In genomic region chr3:51559594-51560450, GRCm38 (mm10) we compare ENCODE assay signal across 8 mouse cellular contexts. TPM values are rescaled to one million over a fixed set of nuclear protein-coding genes. Genes with fewer than 3 reads are reported as not detected.
DNase-seq lines count a peak whose midpoint lies in the region; ATAC-seq lines count a peak whose summit lies in the region.

No protein-coding gene starts in this region.

- peak overlapping the region; percentile 96 for H3K27ac ChIP-seq in hindbrain, embryonic 12.5 days

- H3K27me3 ChIP-seq in hindbrain, embryonic 12.5 days, result no peaks in the 10 kb centered on the region; the same call in 1 of the 2 replicates

- H3K4me3 ChIP-seq in hindbrain, embryonic 12.5 days, result peak overlapping the region; percentile 88

- H3K4me1 ChIP-seq in hindbrain, embryonic 12.5 days, result peaks cover 27% of the 10 kb centered on the region

- under 1% methylated on average over 68 of the region's 80 CpGs for WGBS in hindbrain, embryonic 12.5 days

- peak; percentile 88 for DNase-seq in NIH3T3 (ENCODE audit: low read depth)
- peak; percentile 89 for DNase-seq in cerebellum, adult 9-11 months
- DNase-seq in frontal cortex, postnatal 10 days (ENCODE audit: low spot score in 2 of 2), result peak; percentile 74 to 79
- peak; percentile 51 for DNase-seq in left cerebral cortex, adult 11 months (ENCODE audit: low spot score)
- DNase-seq in lung, postnatal 4 days, result peak; percentile 89 to 91
- peak; percentile 82 for DNase-seq in right cerebral cortex, adult 18-20 months
- DNase-seq in urinary bladder, postnatal 10 days (ENCODE audit: low spot score), result peak; percentile 50

- H3K9me3 ChIP-seq in hindbrain, embryonic 12.5 days (replicated peaks), result no peaks in the 10 kb centered on the region

- H3K4me2 ChIP-seq in hindbrain, embryonic 12.5 days (replicated peaks), result peak overlapping the region; percentile 96

- peak overlapping the region; percentile 98 for H3K9ac ChIP-seq in hindbrain, embryonic 12.5 days

- peak; percentile 74 for ATAC-seq in hindbrain, embryonic 12.5 days (ENCODE audit: low FRiP score)

- H3K36me3 ChIP-seq in hindbrain, embryonic 12.5 days, result no peaks in the 10 kb centered on the region

RNA-seq across cellular contexts. Expression of gene Setd7, which starts 0.9 kb away (rescaled TPM):
- 4.5 and 5.0 TPM in 2 replicates for polyA plus RNA-seq in hindbrain, embryonic 12.5 days (2016; fragmentation: Nextera tagmentation; extraction: Ambion mirVana)

Comparison
In these comparisons a context has a peak if more than half of its experiments do, and no peak if none do; other contexts are left out.
1. Peak in every context shown above with its lines: DNase-seq, ATAC-seq, H3K4me3 ChIP-seq and H3K27ac ChIP-seq.